Mouse (Mus musculus): ENCODE measurements around the gene Tfdp1. TPM values are rescaled to one million over a fixed set of nuclear protein-coding genes. Genes with fewer than 3 reads are reported as not detected.
A peak's percentile ranks its signal among the peaks of the same experiment; 100 is the strongest.
"Not testable (repeated sequence)": the region's sequence is repeated elsewhere in the genome, so short reads cannot be mapped to it uniquely, and the experiment has no call there.

Tfdp1 gene
- total and polyA plus RNA-seq, 3 experiments: 143 to 331 (median 256) TPM

- TF ChIP-seq SMC3 (IDR thresholded peaks at IDR 0.05; ENCODE audit: low read depth, low read length) (peak; percentile 38), NELFE (IDR thresholded peaks at IDR 0.05; ENCODE audit: low read depth, low read length) (no peak), CTCF (IDR thresholded peaks at IDR 0.05 in 2 of 3, conservative IDR thresholded peaks at IDR 0.05 in 1 of 3; ENCODE audit: control insufficient read depth in 1 of 3, insufficient read depth in 1 of 3, low read depth in 2 of 3, low read length in 3 of 3, poor library complexity in 1 of 3, severe bottlenecking in 1 of 3) (peak; percentile 48 to 61 (median 50); a peak in 5 of 6 replicates)
- no peak for DNase-seq (ENCODE audit: low read depth, low spot score)
Observed at GRCm38 (mm10) chr8:13326598-13326997, 12.0 kb upstream of the Tfdp1 start.

GRCm38 (mm10) chr8:13334671-13335070 lies 3.9 kb upstream of the Tfdp1 start:
- peak; percentile 56; the same call in 1 of the 2 replicates for TF ChIP-seq MYC (IDR thresholded peaks at IDR 0.05; ENCODE audit: low read depth, low read length)
- peak; percentile 33; the same call in 1 of the 2 replicates for TF ChIP-seq SMC3 (IDR thresholded peaks at IDR 0.05; ENCODE audit: low read depth, low read length)
- TF ChIP-seq POLR2AphosphoS2 (IDR thresholded peaks at IDR 0.05; ENCODE audit: low read length): no peak
- no peak for TF ChIP-seq USF2 (IDR thresholded peaks at IDR 0.05; ENCODE audit: borderline replicate concordance in 1 of 2, insufficient read depth in 1 of 2, low read depth in 1 of 2, low read length in 2 of 2)
- no peak for TF ChIP-seq NELFE (IDR thresholded peaks at IDR 0.05; ENCODE audit: low read depth, low read length)
- TF ChIP-seq CTCF (IDR thresholded peaks at IDR 0.05 in 2 of 3, conservative IDR thresholded peaks at IDR 0.05 in 1 of 3; ENCODE audit: control insufficient read depth in 1 of 3, insufficient read depth in 1 of 3, low read depth in 2 of 3, low read length in 3 of 3, poor library complexity in 1 of 3, severe bottlenecking in 1 of 3): peak; percentile 54 to 64 (median 58)
- TF ChIP-seq ZC3H11A (IDR thresholded peaks at IDR 0.05; ENCODE audit: low read depth, low read length): no peak
- no peak for TF ChIP-seq POLR2AphosphoS5 (IDR thresholded peaks at IDR 0.05; ENCODE audit: borderline replicate concordance, low read depth, low read length)
- no peak for TF ChIP-seq SIN3A (IDR thresholded peaks at IDR 0.05; ENCODE audit: low read length)
- TF ChIP-seq HCFC1 (IDR thresholded peaks at IDR 0.05; ENCODE audit: low read depth, low read length): no peak
- TF ChIP-seq RAD21 (IDR thresholded peaks at IDR 0.05; ENCODE audit: low read depth, low read length): peak; percentile 43
- Histone ChIP-seq H3K4me1 (ENCODE audit: control insufficient read depth in 1 of 2, insufficient read depth in 2 of 2, low read length in 2 of 2) (peaks cover 0 to 12% of the 10 kb centered on the region in 2 experiments; a peak in 2 of 4 replicates), H3K36me3 (ENCODE audit: control insufficient read depth in 1 of 2, insufficient read depth in 2 of 2, low read length in 2 of 2) (peaks cover 0 to 8% of the 10 kb centered on the region in 2 experiments; a peak in 2 of 4 replicates), H3K9me3 (replicated peaks; ENCODE audit: insufficient read depth, low read length) (no peaks in the 10 kb centered on the region), H3K9ac (ENCODE audit: control insufficient read depth, low read depth, low read length, poor library complexity, severe bottlenecking) (no peak overlapping the region), H3K27ac (ENCODE audit: control insufficient read depth, low read depth, low read length) (no peak overlapping the region), H3K27me3 (ENCODE audit: control insufficient read depth in 1 of 2, insufficient read depth in 2 of 2, low read length in 2 of 2) (no peaks in the 10 kb centered on the region; a peak in 1 of 4 replicates), H3K79me2 (ENCODE audit: control insufficient read depth, insufficient read depth, low read length, poor library complexity) (peaks cover 10% of the 10 kb centered on the region), H3K4me3 (ENCODE audit: control insufficient read depth in 1 of 2, insufficient read depth in 1 of 2, low read depth in 2 of 2, low read length in 2 of 2) (no peak overlapping the region)
- DNase-seq (ENCODE audit: low read depth, low spot score): peak; percentile 68

More at GRCm38 (mm10) chr8:13326598-13326997, 12.0 kb upstream of the Tfdp1 start:
- H3K9ac ChIP-seq (ENCODE audit: control insufficient read depth, low read depth, low read length, poor library complexity, severe bottlenecking): no peak overlapping the region
- no peak overlapping the region for H3K27ac ChIP-seq (ENCODE audit: control insufficient read depth, low read depth, low read length)
- no peak overlapping the region for H3K4me3 ChIP-seq (ENCODE audit: control insufficient read depth in 1 of 2, insufficient read depth in 1 of 2, low read depth in 2 of 2, low read length in 2 of 2)
- H3K27me3 ChIP-seq (ENCODE audit: control insufficient read depth in 1 of 2, insufficient read depth in 2 of 2, low read length in 2 of 2): no peaks in the 10 kb centered on the region; a peak in 1 of 4 replicates
- no peaks in the 10 kb centered on the region for H3K79me2 ChIP-seq (ENCODE audit: control insufficient read depth, insufficient read depth, low read length, poor library complexity)
- H3K36me3 ChIP-seq (ENCODE audit: control insufficient read depth in 1 of 2, insufficient read depth in 2 of 2, low read length in 2 of 2): no peaks in the 10 kb centered on the region
- H3K4me1 ChIP-seq (ENCODE audit: control insufficient read depth in 1 of 2, insufficient read depth in 2 of 2, low read length in 2 of 2): no peaks in the 10 kb centered on the region
- H3K9me3 ChIP-seq (replicated peaks; ENCODE audit: insufficient read depth, low read length): no peaks in the 10 kb centered on the region

GRCm38 (mm10) chr8:13337245-13337644 lies 1.3 kb upstream of the Tfdp1 start:
- Histone ChIP-seq H3K79me2 (ENCODE audit: control insufficient read depth, insufficient read depth, low read length, poor library complexity) (peaks cover 34% of the 10 kb centered on the region), H3K27ac (ENCODE audit: control insufficient read depth, low read depth, low read length) (peak overlapping the region; percentile 51; the same call in 1 of the 2 replicates), H3K9ac (ENCODE audit: control insufficient read depth, low read depth, low read length, poor library complexity, severe bottlenecking) (peak overlapping the region; percentile 72), H3K36me3 (ENCODE audit: control insufficient read depth in 1 of 2, insufficient read depth in 2 of 2, low read length in 2 of 2) (peaks cover 9 to 32% of the 10 kb centered on the region in 2 experiments), H3K4me1 (ENCODE audit: control insufficient read depth in 1 of 2, insufficient read depth in 2 of 2, low read length in 2 of 2) (peaks cover 6 to 33% of the 10 kb centered on the region in 2 experiments)
- not testable (repeated sequence) for H3K4me3 ChIP-seq (ENCODE audit: control insufficient read depth in 1 of 2, insufficient read depth in 1 of 2, low read depth in 2 of 2, low read length in 2 of 2); DNase-seq (ENCODE audit: low read depth, low spot score); H3K9me3 ChIP-seq (replicated peaks; ENCODE audit: insufficient read depth, low read length); H3K27me3 ChIP-seq (ENCODE audit: control insufficient read depth in 1 of 2, insufficient read depth in 2 of 2, low read length in 2 of 2)
